Mouse (Mus musculus): Measurements from ENCODE around the gene Olfr1140. TPM values are rescaled to one million over a fixed set of nuclear protein-coding genes. Genes with fewer than 3 reads are reported as not detected.

Gene Olfr1140
- polyA plus RNA-seq (2016; fragmentation: Nextera tagmentation; extraction: Ambion mirVana) = not detected in 2 replicates

- WGBS = 84% methylated on average over 3 of the region's 3 CpGs
- no peak within 1 kb of the TSS for H3K4me2 ChIP-seq
- no peak for ATAC-seq (ENCODE audit: low FRiP score)
These were observed at the start of gene Olfr1140 for GRCm38 (mm10) chr2:87743452-87743851. Olfr1140 (plus strand) TSS chr2:87743752.

GRCm38 (mm10) chr2:87693847-87694246 lies 49.7 kb upstream of the Olfr1140 start, which contains the start of gene Olfr1136:
Olfr1136 (minus strand) TSS chr2:87693947.
- Histone ChIP-seq H3K27ac (no peak within 1 kb of the TSS), H3K27me3 (no peaks in the 10 kb centered on the region), H3K4me3 (replicated peaks) (no peak within 1 kb of the TSS), H3K4me1 (no peaks in the 10 kb centered on the region), H3K4me2 (no peak within 1 kb of the TSS), H3K9ac (no peak within 1 kb of the TSS), H3K36me3 (replicated peaks) (no peaks in the 10 kb centered on the region), H3K9me3 (no peaks in the 10 kb centered on the region)
- no peak for ATAC-seq (ENCODE audit: low FRiP score)

More at GRCm38 (mm10) chr2:87743452-87743851, at the start of gene Olfr1140:
- no peaks in the 10 kb centered on the region for H3K4me1 ChIP-seq
- H3K9me3 ChIP-seq = no peaks in the 10 kb centered on the region
- H3K27ac ChIP-seq = no peak within 1 kb of the TSS
- no peaks in the 10 kb centered on the region for H3K36me3 ChIP-seq (replicated peaks)
- no peaks in the 10 kb centered on the region for H3K27me3 ChIP-seq
- H3K4me3 ChIP-seq (replicated peaks) = no peak within 1 kb of the TSS
- H3K9ac ChIP-seq = no peak within 1 kb of the TSS

GRCm38 (mm10) chr2:87713079-87713478 lies 30.5 kb upstream of the Olfr1140 start, which contains the start of gene Olfr1137:
Olfr1137 (minus strand) TSS chr2:87713179.
- Histone ChIP-seq H3K4me3 (replicated peaks) (no peak within 1 kb of the TSS), H3K4me1 (no peaks in the 10 kb centered on the region), H3K27ac (no peak within 1 kb of the TSS), H3K36me3 (replicated peaks) (no peaks in the 10 kb centered on the region), H3K27me3 (no peaks in the 10 kb centered on the region), H3K9ac (no peak within 1 kb of the TSS), H3K9me3 (no peaks in the 10 kb centered on the region), H3K4me2 (no peak within 1 kb of the TSS)
- ATAC-seq (ENCODE audit: low FRiP score) = no peak

- Histone ChIP-seq H3K36me3 (replicated peaks) (no peaks in the 10 kb centered on the region), H3K4me2 (no peak within 1 kb of the TSS), H3K27ac (no peak within 1 kb of the TSS), H3K4me1 (no peaks in the 10 kb centered on the region), H3K9me3 (no peaks in the 10 kb centered on the region), H3K4me3 (replicated peaks) (no peak within 1 kb of the TSS), H3K27me3 (no peaks in the 10 kb centered on the region), H3K9ac (no peak within 1 kb of the TSS)
- ATAC-seq (ENCODE audit: low FRiP score) = no peak
- WGBS = 86% methylated on average over 1 of the region's 1 CpGs
These were observed 3.7 kb upstream of the Olfr1140 start, which contains the start of gene Olfr1138 for GRCm38 (mm10) chr2:87739878-87740277. Olfr1138 (minus strand) TSS chr2:87739978.

GRCm38 (mm10) chr2:87753891-87754290 lies 10.3 kb downstream of the Olfr1140 start, which contains the start of gene Olfr1141:
Olfr1141 (minus strand) TSS chr2:87753991.
- 88% methylated on average over 1 of the region's 1 CpGs for WGBS
- ATAC-seq (ENCODE audit: low FRiP score) = no peak
- H3K36me3 ChIP-seq (replicated peaks) = no peaks in the 10 kb centered on the region
- no peak within 1 kb of the TSS for H3K27ac ChIP-seq
- H3K4me3 ChIP-seq (replicated peaks) = no peak within 1 kb of the TSS
- no peaks in the 10 kb centered on the region for H3K27me3 ChIP-seq
- no peak within 1 kb of the TSS for H3K4me2 ChIP-seq
- no peak within 1 kb of the TSS for H3K9ac ChIP-seq
- H3K4me1 ChIP-seq = no peaks in the 10 kb centered on the region
- H3K9me3 ChIP-seq = no peaks in the 10 kb centered on the region

GRCm38 (mm10) chr2:87776143-87776542 lies 32.6 kb downstream of the Olfr1140 start:
- WGBS = 66% methylated on average over 1 of the region's 1 CpGs
- no peak overlapping the region for H3K9ac ChIP-seq
- H3K4me3 ChIP-seq (replicated peaks) = no peak overlapping the region
- no peak overlapping the region for H3K27ac ChIP-seq
- ATAC-seq (ENCODE audit: low FRiP score) = no peak
- H3K9me3 ChIP-seq = no peaks in the 10 kb centered on the region
- H3K27me3 ChIP-seq = no peaks in the 10 kb centered on the region
- H3K36me3 ChIP-seq (replicated peaks) = no peaks in the 10 kb centered on the region
- no peak overlapping the region for H3K4me2 ChIP-seq
- no peaks in the 10 kb centered on the region for H3K4me1 ChIP-seq

- Histone ChIP-seq H3K27me3 (no peaks in the 10 kb centered on the region), H3K9ac (no peak within 1 kb of the TSS), H3K9me3 (no peaks in the 10 kb centered on the region), H3K36me3 (replicated peaks) (no peaks in the 10 kb centered on the region), H3K4me2 (no peak within 1 kb of the TSS), H3K4me3 (replicated peaks) (no peak within 1 kb of the TSS), H3K4me1 (no peaks in the 10 kb centered on the region), H3K27ac (no peak within 1 kb of the TSS)
- 80% methylated on average over 4 of the region's 4 CpGs for WGBS
- ATAC-seq (ENCODE audit: low FRiP score) = no peak
These were observed 35.6 kb downstream of the Olfr1140 start, which contains the start of gene Olfr152 for GRCm38 (mm10) chr2:87779183-87779582. Olfr152 (plus strand) TSS chr2:87779483.

Other genes starting within 250 kb of the Olfr1140 start
- not detected in 2 replicates for gene Pramel7, start 246.7 kb upstream of the Olfr1140 start, polyA plus RNA-seq (2016; fragmentation: Nextera tagmentation; extraction: Ambion mirVana)
- not detected in 2 replicates for gene Pramel6, start 237.2 kb upstream of the Olfr1140 start, polyA plus RNA-seq (2016; fragmentation: Nextera tagmentation; extraction: Ambion mirVana)
- not detected in 2 replicates for gene Olfr153, start 212.0 kb upstream of the Olfr1140 start, polyA plus RNA-seq (2016; fragmentation: Nextera tagmentation; extraction: Ambion mirVana)
- gene Olfr1128, start 198.2 kb upstream of the Olfr1140 start, polyA plus RNA-seq (2016; fragmentation: Nextera tagmentation; extraction: Ambion mirVana) = not detected in 2 replicates
- gene Olfr1129, start 169.8 kb upstream of the Olfr1140 start, polyA plus RNA-seq (2016; fragmentation: Nextera tagmentation; extraction: Ambion mirVana) = not detected in 2 replicates
- not detected in 2 replicates for gene Olfr1130, start 137.5 kb upstream of the Olfr1140 start, polyA plus RNA-seq (2016; fragmentation: Nextera tagmentation; extraction: Ambion mirVana)
- gene Olfr1131, start 116.6 kb upstream of the Olfr1140 start, polyA plus RNA-seq (2016; fragmentation: Nextera tagmentation; extraction: Ambion mirVana) = not detected in 2 replicates
- gene Olfr1132, start 106.2 kb upstream of the Olfr1140 start, polyA plus RNA-seq (2016; fragmentation: Nextera tagmentation; extraction: Ambion mirVana) = not detected in 2 replicates
- gene Olfr1133, start 96.4 kb upstream of the Olfr1140 start, polyA plus RNA-seq (2016; fragmentation: Nextera tagmentation; extraction: Ambion mirVana) = not detected in 2 replicates
- not detected in 2 replicates for gene Olfr1134, start 85.3 kb upstream of the Olfr1140 start, polyA plus RNA-seq (2016; fragmentation: Nextera tagmentation; extraction: Ambion mirVana)
- not detected in 2 replicates for gene Olfr1135, start 70.1 kb upstream of the Olfr1140 start, polyA plus RNA-seq (2016; fragmentation: Nextera tagmentation; extraction: Ambion mirVana)
- gene Olfr1136, start 49.8 kb upstream of the Olfr1140 start, polyA plus RNA-seq (2016; fragmentation: Nextera tagmentation; extraction: Ambion mirVana) = not detected in 2 replicates
- not detected in 2 replicates for gene Olfr1137, start 30.6 kb upstream of the Olfr1140 start, polyA plus RNA-seq (2016; fragmentation: Nextera tagmentation; extraction: Ambion mirVana)
- not detected in 2 replicates for gene Olfr1138, start 3.8 kb upstream of the Olfr1140 start, polyA plus RNA-seq (2016; fragmentation: Nextera tagmentation; extraction: Ambion mirVana)
- gene Olfr1141, start 10.2 kb downstream of the Olfr1140 start, polyA plus RNA-seq (2016; fragmentation: Nextera tagmentation; extraction: Ambion mirVana) = not detected in 2 replicates
- not detected in 2 replicates for gene Olfr152, start 35.7 kb downstream of the Olfr1140 start, polyA plus RNA-seq (2016; fragmentation: Nextera tagmentation; extraction: Ambion mirVana)
- gene Olfr1143, start 56.8 kb downstream of the Olfr1140 start, polyA plus RNA-seq (2016; fragmentation: Nextera tagmentation; extraction: Ambion mirVana) = not detected in 2 replicates
- gene Olfr1145, start 66.1 kb downstream of the Olfr1140 start, polyA plus RNA-seq (2016; fragmentation: Nextera tagmentation; extraction: Ambion mirVana) = not detected in 2 replicates
- gene Olfr1148, start 86.8 kb downstream of the Olfr1140 start, polyA plus RNA-seq (2016; fragmentation: Nextera tagmentation; extraction: Ambion mirVana) = not detected in 2 replicates
- not detected in 2 replicates for gene Olfr1150-ps1, start 100.2 kb downstream of the Olfr1140 start, polyA plus RNA-seq (2016; fragmentation: Nextera tagmentation; extraction: Ambion mirVana)
- gene Olfr1151, start 112.1 kb downstream of the Olfr1140 start, polyA plus RNA-seq (2016; fragmentation: Nextera tagmentation; extraction: Ambion mirVana) = not detected in 2 replicates
- not detected in 2 replicates for gene Olfr1152, start 122.7 kb downstream of the Olfr1140 start, polyA plus RNA-seq (2016; fragmentation: Nextera tagmentation; extraction: Ambion mirVana)
- gene Olfr1153, start 151.2 kb downstream of the Olfr1140 start, polyA plus RNA-seq (2016; fragmentation: Nextera tagmentation; extraction: Ambion mirVana) = not detected in 2 replicates
- gene Olfr1154, start 161.4 kb downstream of the Olfr1140 start, polyA plus RNA-seq (2016; fragmentation: Nextera tagmentation; extraction: Ambion mirVana) = not detected in 2 replicates
- gene Olfr1155, start 201.4 kb downstream of the Olfr1140 start, polyA plus RNA-seq (2016; fragmentation: Nextera tagmentation; extraction: Ambion mirVana) = not detected in 2 replicates
- not detected in 2 replicates for gene Olfr1156, start 209.3 kb downstream of the Olfr1140 start, polyA plus RNA-seq (2016; fragmentation: Nextera tagmentation; extraction: Ambion mirVana)
- not detected in 2 replicates for gene Olfr1157, start 224.5 kb downstream of the Olfr1140 start, polyA plus RNA-seq (2016; fragmentation: Nextera tagmentation; extraction: Ambion mirVana)
- gene Olfr74, start 230.9 kb downstream of the Olfr1140 start, polyA plus RNA-seq (2016; fragmentation: Nextera tagmentation; extraction: Ambion mirVana) = not detected in 2 replicates
- not detected in 2 replicates for gene Olfr1158, start 246.4 kb downstream of the Olfr1140 start, polyA plus RNA-seq (2016; fragmentation: Nextera tagmentation; extraction: Ambion mirVana)